Mouse (Mus musculus): Measurements from ENCODE around the gene Thap12.
A peak's percentile ranks its signal among the peaks of the same experiment; 100 is the strongest.

The Thap12 gene

DNA sequence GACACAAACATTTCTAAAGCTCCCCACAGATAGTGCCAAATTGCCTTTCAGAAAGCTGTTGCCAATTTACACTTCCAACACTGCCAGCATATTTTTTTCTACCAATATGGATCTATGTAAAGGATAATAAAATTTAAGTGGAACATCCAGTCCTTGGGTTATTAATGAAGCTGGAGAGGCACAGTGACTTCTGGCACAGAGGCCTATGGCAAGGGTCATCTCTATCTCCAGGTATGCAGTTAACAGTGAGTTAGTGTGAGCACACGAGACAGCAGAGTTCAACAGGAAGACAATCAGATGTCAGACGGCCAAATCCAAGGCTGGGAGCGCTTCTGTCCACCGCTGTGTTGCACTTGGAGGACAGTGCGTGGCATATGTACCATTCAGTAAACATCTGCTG lies 4.9 kb upstream of the Thap12 start:
- no peak for DNase-seq (ENCODE audit: low spot score in 2 of 2)

DNA sequence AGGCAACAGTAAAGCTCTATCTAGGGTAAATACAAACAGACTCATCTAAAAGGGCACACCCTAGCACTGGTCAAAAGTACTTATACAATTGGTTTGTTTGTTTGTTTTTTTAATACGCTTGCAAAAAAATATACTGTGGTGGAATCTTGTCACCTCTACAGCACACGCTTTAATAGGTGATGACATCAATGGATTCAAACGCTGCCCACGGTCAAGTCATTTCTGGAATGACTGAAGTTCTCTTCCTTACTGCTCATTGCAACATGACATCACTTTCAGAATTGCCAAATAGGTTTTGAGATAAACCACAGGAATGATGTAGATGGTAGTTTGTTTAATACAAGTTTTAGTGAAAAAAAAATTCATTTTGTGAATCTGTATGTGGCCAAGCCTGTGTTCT lies 4.3 kb upstream of the Thap12 start:
- DNase-seq (ENCODE audit: low spot score in 2 of 2): no peak

DNA sequence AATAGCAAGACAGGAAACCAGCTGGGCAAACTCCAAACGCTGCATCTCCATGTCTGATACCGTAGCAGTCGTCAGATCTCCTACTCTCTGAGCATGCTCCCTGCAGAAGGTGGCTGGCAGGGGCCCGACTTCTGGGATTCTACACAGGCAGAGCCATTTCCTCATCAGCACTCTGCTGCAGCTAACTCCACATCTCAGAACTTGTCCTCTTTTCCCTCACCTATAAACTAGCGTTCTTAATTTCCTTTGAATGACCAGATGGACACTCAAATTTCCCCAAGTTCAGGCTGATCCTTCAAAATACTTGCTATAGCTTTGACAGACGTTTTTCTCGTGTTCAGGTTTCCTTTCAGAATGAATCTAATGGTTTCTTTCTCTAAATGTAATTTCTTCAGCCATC lies 1.1 kb upstream of the Thap12 start:
- no peak for DNase-seq (ENCODE audit: low spot score in 2 of 2)

DNA sequence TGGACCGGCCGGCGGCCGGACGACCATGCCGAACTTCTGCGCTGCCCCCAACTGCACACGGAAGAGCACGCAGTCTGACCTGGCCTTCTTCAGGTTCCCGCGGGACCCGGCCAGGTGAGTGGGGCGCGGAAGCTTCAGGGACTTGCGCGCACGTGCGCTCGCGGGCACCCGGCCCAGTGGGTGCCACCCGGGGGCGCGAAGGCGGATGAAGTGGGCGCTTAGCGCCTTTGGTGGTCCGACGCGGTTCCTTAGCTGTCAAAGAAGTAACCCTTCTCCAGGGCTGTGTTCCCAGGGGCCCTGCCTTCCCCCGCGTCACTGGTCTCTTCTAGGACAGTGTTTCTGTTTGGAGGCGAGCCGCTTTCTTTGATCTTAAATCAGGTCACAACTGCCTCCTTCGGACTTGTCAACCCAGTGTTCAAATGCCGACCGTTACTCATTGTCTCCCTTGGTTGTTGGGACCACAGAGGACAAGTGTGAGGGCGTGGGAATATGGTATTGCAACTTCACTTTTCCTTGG lies 520 bp downstream of the Thap12 start:
- DNase-seq (ENCODE audit: low spot score in 2 of 2): peak in 1 of 2 experiments; percentile 24

DNA sequence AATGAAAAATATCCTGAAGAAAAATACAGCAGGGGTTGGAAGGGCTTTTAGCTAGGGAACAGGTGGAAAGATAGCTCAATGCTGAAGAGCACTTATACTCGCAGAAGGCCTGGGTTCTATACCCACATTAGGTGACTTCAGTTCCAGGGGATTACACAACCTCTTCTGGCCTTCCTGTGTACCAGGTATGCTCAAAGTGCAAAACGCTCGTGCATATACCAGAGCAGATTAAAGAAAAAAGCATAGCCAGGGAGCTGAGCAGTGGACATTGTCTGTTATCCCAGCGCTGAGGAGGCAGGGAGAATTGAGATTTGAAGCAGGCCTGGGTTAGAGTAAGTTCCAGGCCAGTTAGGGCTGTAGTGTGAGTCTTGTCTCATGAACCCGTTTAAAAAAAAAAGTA lies 1.4 kb downstream of the Thap12 start:
- no peak for DNase-seq (ENCODE audit: low spot score in 2 of 2)

DNA sequence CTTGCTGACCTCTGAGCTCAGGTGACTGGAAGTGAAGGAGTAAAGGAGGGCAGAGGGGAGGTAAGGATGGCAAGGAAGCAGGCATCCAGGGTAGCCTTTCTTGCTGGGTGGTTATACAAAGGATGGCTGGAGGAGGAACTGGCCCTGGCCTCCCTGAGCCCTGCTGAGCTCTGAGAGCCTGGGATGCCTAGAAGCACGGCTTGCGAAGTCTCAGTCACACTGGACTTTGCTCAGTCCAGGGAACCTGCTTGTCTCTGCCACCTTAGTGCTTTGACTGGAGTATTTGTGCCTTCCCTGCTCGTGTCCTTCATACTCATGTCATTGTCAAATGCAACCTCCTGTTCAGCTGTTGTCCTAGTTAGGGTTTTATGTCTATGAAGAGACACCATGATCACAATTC lies 10.8 kb downstream of the Thap12 start:
- no peak for DNase-seq (ENCODE audit: low spot score in 2 of 2)

DNA sequence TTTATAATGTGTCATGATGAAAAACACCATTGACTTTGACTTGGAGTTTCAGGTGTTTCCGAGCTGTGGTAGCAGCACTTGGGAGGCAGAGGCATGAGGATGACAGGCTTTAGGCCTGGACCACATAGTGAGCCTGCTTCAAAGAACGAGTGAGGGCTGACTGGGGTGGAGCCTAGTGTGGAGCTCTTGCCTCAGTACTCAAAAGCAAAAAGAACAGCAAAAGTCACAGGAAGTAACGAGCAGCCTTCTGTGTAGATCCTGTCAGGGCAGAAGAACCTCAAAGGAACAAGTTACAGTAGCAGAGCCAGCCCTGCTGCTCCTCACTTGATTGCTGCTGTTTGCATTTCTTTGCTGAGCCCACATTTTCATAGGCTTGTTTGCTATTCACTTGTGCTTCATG lies 14.5 kb downstream of the Thap12 start:
- no peak for DNase-seq (ENCODE audit: low spot score in 2 of 2)

DNA sequence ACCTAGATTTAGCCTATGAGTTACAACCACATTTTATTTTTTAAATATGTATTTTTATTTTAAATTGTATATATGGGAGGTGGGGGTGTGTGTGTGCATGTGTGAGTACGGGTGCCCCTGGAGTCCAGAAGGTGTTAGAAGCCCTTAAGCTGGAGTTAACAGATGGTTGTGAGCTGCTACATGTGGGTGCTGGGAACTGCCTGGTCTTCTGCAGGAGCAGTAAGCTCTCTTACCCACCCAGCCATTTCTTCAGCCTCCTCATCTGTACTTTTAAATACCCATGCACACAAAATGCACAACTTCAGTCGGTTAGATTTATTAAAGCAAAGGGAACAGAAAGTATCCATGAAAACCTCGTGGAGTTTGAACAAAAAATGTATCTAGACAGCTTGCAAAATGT lies 16.9 kb downstream of the Thap12 start:
- no peak for DNase-seq (ENCODE audit: low spot score in 2 of 2)

DNA sequence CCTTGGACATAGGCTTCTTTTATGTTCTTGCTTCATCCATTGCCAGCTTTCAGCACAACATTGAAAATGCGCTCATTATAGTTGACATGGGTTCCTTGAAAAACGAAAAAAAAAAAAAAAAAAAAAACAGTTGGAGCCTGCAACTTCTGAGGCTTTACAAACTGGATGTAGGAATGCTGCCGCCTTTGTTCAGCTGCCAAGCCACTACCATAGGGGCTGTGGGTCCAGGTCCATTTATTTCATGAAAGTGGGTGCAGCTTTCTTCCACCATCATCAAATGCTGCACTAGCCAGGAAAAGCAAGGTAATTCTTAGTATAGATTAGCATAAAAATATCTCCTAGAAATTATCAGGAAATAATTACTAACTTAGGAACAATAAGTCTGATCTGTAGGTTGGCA lies 17.8 kb downstream of the Thap12 start:
- DNase-seq (ENCODE audit: low spot score in 2 of 2): no peak

DNA sequence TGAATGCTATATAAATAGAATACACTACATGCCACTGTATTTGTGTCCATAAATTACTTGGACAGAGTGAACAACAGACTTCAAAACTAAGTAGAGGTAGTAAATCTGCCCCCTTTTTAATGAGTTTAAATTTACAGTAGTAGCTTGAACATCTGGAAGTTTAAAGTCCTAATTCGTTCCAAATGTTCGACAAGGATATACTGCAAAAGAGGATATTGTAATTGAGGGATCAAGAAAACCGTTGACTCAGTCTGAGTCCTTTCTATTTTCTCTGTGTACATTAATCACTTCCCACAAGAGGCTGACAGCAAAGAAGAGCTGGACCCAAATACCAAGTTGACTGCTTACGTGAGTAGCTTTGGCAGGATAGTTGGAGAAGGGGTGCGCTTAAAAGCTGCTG lies 18.3 kb downstream of the Thap12 start:
- no peak for DNase-seq (ENCODE audit: low spot score in 2 of 2)

DNA sequence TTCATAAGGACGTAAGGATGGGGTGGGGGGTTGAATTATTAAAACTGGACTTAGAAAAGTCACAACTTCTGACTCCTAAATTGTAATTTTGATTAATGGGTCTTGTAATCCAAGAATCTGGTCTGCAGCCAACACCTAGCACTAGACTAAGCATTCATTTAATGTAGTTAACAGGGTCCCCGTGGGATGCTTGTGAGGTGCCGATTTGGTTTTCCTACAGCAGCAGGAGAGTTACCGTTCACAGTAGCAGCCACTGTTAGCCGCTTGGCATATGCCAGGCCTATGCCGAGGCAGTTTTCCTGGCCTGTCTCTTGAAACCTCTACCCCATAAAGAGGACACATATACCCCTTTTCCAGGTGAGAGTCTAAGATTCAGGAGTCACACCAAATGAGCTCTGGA lies 18.7 kb downstream of the Thap12 start:
- DNase-seq (ENCODE audit: low spot score in 2 of 2): no peak

DNA sequence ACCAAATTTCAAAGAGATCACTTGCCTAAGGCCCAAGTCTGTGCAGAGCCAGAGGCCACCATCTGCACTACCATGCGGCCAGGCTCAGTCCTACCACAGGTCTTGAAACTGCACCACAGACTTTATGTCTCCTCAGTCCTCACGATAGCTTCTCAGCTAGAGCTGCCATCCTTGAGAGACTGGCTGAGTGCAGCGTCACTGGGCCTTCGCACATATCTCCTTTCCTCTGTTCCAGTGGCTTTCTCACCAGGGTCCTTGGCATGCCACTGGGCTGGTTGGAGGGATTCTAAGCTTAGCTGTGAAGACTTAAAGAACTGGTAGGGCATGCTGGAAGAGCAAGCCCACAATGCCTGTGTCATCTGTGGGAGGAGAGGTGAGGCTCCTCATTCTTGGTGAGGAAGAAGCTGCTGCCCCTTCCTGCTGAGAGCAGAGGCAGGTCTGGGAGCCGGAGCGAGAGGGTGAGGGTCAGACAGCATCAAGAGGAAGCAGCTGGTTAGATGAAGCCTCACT lies 22.8 kb downstream of the Thap12 start:
- no peak for DNase-seq (ENCODE audit: low spot score in 2 of 2)

DNA sequence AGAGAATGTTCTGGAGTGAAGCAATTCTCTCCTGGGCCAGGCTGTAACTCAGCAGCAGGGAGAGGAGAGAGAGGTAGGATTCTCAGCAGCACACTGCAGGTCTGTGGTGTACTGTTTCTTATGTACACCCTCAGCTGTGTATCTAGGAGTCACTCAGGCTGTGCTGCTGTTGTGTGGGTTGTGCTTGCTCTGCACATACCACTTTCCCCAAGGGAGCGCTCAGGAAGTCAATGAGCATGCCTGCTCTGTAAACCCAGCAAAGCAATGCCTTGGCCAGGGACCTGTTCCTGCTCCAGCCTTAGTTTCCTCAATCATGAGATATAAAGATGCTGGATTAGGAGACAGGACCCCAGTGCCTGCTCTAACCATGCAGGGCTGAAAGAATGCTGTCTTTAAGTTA lies 25.1 kb downstream of the Thap12 start:
- no peak for DNase-seq (ENCODE audit: low spot score in 2 of 2)

DNA sequence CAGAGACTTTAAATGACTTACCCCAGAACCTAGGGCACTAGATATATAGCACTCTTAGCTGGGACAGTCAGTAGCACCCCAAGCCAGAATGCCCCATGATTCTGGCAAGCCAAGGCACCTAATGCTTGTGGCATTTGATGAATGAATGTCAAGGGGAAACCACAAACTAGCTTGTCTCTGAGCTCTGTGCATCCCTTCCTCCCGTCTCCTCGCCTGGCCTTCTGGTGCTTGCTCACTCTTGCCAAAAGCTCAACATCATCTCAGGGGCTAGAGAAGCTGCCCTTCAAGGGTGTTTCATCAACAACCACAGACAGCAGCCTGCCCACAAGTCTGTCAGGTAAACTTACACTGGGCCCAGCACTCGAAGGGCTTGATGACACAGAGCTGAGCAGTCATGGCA lies 25.6 kb downstream of the Thap12 start:
- no peak for DNase-seq (ENCODE audit: low spot score in 2 of 2)

DNA sequence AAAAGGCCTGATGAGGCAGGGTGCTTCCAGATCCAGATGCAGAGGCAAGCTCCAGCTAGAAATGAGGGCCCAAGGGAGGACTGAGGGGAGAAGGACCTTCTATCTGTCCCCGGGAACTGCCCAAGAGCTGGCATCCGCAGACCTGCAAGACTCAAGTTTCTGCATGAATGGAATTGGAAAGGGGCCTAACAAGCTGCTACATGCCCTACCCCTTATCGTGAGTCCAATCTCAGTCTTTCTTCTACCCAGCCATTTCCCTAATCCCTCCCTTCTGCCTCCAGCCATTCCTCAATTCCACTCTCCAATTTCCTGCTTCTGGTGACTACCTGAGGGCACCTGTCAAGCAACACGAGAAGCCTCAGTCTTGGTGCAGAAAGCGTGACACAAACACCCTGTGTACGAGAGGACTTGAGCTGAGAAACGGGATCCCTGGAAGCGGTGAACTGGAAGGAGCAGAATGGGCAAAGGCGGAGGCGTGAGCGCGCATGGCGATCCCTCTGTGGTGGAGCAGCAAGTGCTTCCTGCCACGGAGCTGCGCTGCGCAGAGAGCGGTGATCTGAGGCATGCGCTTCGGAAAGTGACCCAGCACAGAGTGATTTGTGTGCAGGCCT lies 26.9 kb downstream of the Thap12 start:
- no peak for DNase-seq (ENCODE audit: low spot score in 2 of 2)

DNA sequence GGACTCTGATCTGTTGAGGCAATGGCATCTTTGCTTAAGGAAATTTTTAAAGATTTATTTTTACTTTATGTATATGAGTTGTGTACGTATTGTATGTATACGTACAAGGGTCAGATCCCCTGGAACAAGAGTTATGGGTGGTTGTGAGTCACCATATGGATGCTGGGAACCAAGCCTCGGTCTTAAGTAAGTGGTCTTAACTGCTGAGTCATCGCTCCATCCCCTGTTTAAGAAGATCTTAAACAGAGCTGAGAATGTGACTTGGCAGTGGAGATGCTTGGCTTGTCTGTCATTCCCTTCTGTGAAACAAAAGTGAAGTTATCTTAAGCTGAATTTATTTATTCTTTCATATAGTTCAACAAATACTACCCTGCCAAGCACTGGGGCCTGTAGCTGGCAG lies 31.1 kb downstream of the Thap12 start:
- no peak for DNase-seq (ENCODE audit: low spot score in 2 of 2)

DNA sequence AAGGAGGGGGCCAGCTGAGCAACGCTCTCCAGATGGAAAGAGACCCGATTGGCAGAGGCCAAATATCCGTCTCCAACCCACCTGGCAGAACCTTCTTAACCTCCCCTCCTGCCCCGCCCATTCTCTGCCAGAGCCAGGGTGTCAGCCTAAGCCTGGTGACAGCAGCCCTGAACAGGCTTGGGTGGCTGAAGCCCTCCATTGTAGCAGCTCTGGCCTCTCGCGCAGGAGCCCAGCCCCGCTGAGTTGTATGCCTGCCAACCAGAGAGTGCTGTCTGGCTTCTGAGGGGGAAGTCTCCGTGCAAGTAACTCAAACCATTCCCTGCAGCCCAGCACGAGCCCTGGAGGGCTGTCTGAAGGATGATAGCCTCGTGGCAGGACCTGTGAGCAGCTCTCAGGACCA lies 32.0 kb downstream of the Thap12 start:
- DNase-seq (ENCODE audit: low spot score in 2 of 2): peak; percentile 21 to 23

DNA sequence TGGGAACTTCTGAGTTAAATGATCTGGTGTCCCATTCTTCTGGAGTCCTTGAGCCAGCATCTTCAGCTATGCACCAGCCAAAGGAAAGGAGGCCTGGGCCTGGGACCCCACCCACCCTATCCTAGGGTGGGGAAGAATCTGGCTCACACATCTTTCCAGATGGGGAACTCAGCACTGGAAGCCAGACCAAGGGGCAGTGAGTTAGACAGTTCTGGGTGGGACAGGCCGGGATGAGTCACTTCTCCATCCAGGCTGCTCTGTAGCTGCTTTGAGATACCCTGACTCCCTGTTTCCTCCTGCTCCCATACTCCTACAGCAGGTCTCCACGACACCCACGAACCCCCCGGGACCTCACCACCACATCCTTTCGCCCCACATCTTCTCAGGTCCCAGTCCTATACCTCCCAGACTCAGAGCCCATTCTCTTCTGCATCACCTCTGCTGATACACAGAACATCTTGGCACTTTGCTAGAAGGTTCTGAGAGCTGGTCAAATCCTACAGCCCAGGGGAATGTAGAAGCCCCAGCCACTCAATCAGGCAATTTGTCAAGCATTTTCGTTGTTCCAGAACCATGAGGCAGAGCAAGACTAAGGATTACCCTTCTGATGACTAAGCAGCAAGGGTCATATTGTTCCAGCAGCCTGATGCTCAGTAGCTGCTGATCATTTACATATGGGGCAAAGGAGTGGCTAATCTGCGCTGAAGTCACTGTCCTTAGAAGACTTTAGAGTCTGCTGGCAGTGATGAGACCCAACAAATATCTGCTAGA lies 34.1 kb downstream of the Thap12 start:
- DNase-seq (ENCODE audit: low spot score in 2 of 2): no peak

DNA sequence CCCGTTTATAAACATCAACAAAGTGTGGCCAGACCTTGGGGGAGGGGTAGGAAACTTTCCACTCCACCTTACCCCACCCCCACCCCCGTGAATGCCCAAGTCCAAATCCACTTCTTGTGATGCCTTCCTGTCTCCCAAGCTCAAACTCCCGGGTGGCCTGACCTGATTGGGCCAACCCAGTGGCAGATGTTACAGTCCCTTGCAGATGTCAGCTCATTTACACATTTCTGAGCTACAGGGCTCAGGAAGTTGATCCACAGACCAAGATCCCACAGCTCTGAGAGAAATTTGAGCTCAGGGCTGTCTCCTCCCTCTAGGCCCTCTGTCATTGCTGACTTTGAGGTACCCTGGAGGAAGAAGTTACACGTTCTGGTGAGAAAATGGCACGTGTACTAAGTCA lies 37.5 kb downstream of the Thap12 start:
- no peak for DNase-seq (ENCODE audit: low spot score in 2 of 2)

DNA sequence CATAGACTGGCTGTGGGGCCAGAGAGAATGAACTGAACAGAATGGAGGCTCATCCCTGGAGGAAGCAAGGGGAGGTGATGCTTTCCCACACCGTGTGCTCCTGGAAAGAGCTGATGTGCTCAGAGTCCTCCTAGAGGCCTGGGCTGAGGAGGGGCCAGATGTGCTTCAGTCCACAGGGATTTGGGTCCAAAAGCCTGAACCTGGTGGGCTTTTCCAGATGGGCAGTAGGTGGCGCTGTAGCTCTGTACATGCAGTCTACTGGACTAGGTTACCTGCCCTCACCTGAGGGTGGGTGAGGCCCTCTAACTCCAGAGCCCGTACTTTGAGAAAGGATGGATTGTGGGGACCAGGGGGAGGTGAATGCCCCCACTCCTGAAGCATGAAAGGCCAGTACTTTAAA lies 40.4 kb downstream of the Thap12 start:
- peak in 1 of 2 experiments; percentile 50 for DNase-seq (ENCODE audit: low spot score in 2 of 2)

DNA sequence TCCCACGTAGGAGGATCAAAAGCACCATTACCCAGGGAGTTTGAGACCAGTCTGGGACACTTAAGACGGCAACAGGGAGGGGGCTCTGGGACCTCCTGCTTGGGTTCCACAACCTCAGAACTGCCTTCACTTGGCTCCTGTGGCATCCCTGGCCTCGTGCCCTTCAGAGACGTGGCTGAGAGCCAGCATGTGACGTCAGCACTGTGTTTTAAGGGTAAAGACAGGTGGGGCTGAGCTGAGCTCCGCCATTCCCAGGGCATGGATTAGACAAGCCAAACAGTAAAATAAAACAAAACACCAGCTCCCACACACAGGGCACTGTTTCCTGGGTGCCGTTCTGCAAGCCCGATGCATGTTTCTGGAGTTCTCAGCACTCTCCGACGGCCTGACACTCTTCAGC lies 47.5 kb downstream of the Thap12 start:
- DNase-seq (ENCODE audit: low spot score in 2 of 2): no peak

DNA sequence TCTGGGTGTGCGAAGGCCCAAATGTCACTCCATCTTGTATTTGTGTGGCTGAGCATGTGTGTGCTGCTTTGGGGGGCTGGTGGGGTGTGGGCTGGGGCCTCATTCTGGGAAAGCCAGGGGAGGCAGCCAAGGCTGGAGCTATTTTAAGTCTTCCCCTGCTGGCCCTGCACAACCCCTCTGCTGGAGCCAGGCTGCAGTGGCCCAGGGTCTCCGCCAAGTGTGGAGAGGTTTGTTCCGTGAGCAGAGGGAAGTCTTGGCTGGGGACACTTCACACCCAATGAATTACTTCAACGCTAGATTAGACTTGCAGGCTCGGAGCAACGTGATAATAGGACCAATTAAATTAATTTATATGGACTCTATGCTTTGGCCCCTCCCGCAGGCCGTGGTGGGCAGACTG lies 49.8 kb downstream of the Thap12 start:
- no peak for DNase-seq (ENCODE audit: low spot score in 2 of 2)

DNA sequence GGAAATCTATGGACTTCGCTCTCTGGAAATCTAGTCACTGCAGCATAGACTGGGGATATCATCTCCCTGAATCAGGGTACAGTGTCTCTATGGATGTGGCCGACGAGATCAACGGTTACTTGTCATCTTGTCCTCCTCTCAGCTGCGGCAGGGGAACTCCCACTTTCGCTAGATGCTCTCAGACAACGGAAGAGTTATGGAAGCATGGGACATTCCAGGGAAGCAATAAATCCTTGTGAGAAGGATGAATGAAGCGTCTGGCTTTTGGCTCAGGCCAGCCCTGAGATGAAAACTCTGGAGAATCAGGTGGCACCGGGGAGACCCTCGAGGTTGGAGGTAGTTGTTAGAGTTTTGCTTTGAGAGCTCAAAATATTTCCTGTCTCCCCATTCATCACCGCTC lies 53.1 kb downstream of the Thap12 start:
- DNase-seq (ENCODE audit: low spot score in 2 of 2): no peak
